Mouse (Mus musculus) kidney, postnatal 0 days (tissue): ENCODE measurements around the gene Cxcl3. TPM values are rescaled to one million over a fixed set of nuclear protein-coding genes. Genes with fewer than 3 reads are reported as not detected.

Source experiments
- ATAC-seq: fragments of 200-750 bp; cut with Nextera tagmentation; replicated peaks from 2 replicates; pipeline ENCODE4 v1.8.0; 2017; ENCODE audit warnings: low read depth, moderate number of reproducible peaks, moderate TSS enrichment, moderate library complexity; ENCODE audit not compliant: low FRiP score
- DNase-seq: peaks from one replicate; pipeline ENCODE4 v3.0.0-alpha.2; 2016; ENCODE audit warnings: low spot score
- H3K27ac ChIP-seq: fragments of 300-500 bp; sonication (generic); 2 replicates; pipeline ENCODE4 v1.5.1; 2014; ENCODE audit warnings: mild to moderate bottlenecking
- H3K27me3 ChIP-seq: fragments of 300-500 bp; sonication (generic); 2 replicates; pipeline ENCODE4 v1.6.1; 2014; ENCODE audit warnings: low read length, mixed read lengths; ENCODE audit not compliant: insufficient read depth
- H3K36me3 ChIP-seq: fragments of 300-500 bp; sonication (generic); 2 replicates; pipeline ENCODE4 v1.6.1; 2014; ENCODE audit warnings: low read length, mixed read lengths; ENCODE audit not compliant: insufficient read depth
- H3K4me1 ChIP-seq: fragments of 300-500 bp; sonication (generic); replicated peaks from 2 replicates; pipeline ENCODE4 v1.6.1; 2014; ENCODE audit warnings: antibody characterized with exemption, low read length, mixed read lengths; ENCODE audit not compliant: insufficient read depth
- H3K4me2 ChIP-seq: fragments of 300-500 bp; sonication (generic); 2 replicates; pipeline ENCODE4 v1.6.1; 2014; ENCODE audit warnings: mild to moderate bottlenecking, low read length, moderate library complexity, mixed read lengths
- H3K4me3 ChIP-seq: fragments of 300-500 bp; sonication (generic); replicated peaks from 2 replicates; pipeline ENCODE4 v1.5.1; 2014; ENCODE audit warnings: low read depth, low read length
- H3K9ac ChIP-seq: fragments of 300-500 bp; sonication (generic); 2 replicates; pipeline ENCODE4 v1.6.1; 2014; ENCODE audit warnings: low read depth, low read length
- H3K9me3 ChIP-seq: fragments of 300-500 bp; sonication (generic); replicated peaks from 2 replicates; pipeline ENCODE4 v1.6.1; 2016; ENCODE audit warnings: low read length, inconsistent platforms, mixed read lengths
- CTCF ChIP-seq: IDR thresholded peaks from 2 replicates; pipeline ENCODE4 v1.5.1; 2016; ENCODE audit warnings: antibody characterized with exemption, low read depth, mild to moderate bottlenecking, moderate library complexity
- WGBS: fragments of 180-500 bp; shearing (Covaris S2); extraction: QIAGEN DNeasy Blood & Tissue Kit; methylation state at CpG from one replicate; pipeline ENCODE4 v1.1.7; 2014; 5-methylcytosine and 5-hydroxymethylcytosine counted together
- polyA plus RNA-seq: library from polyadenylated mRNA; unstranded; fragments of >200 nt; fragmentation: Nextera tagmentation; extraction: Ambion mirVana; gene quantifications from 2 replicates; pipeline ENCODE4 v1.2.1, GENCODE M21; 2015

Gene Cxcl3
- polyA plus RNA-seq, 1 experiment from 2014 or later, result 0.12 TPM

DNA sequence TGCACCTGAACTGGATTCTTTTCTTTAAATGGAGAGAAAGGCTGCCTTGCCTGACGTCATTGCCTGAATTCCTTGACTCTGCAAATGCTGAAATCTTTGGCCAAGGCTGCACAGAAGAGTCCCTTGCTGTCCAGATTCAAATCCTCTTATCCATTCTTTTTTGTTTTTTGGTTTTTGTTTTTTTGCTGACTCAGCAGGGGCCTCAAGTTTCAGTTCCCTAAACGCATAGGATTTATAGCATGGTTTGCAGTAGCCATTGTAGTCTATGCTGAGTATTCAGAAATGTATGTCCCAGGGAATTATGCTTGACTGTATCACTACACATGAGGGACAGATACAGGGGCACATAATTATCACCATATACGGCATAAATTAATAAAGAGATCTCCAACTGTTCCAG lies 14.5 kb upstream of the Cxcl3 start:
- DNase-seq, result no peak
- no peak for TF ChIP-seq CTCF

GRCm38 (mm10) chr5:90771880-90772653 lies 13.8 kb upstream of the Cxcl3 start, which contains the start of gene Pf4:
Gene Pf4, plus strand, starts transcription at chr5:90772435.
- no peak within 1 kb of the TSS for H3K27ac ChIP-seq
- TF ChIP-seq CTCF, result no peak
- no peak within 1 kb of the TSS for H3K9ac ChIP-seq
- no peak within 1 kb of the TSS for H3K4me3 ChIP-seq
- H3K4me2 ChIP-seq, result peak within 1 kb of the TSS; percentile 23; the same call in 1 of the 2 replicates
- 64% methylated on average over 16 of the region's 16 CpGs for WGBS
- H3K4me1 ChIP-seq, result no peaks in the 10 kb centered on the region
- H3K36me3 ChIP-seq, result no peaks in the 10 kb centered on the region
- ATAC-seq, result no peak
- no peaks in the 10 kb centered on the region for H3K9me3 ChIP-seq
- DNase-seq, result peak; percentile 60
- no peaks in the 10 kb centered on the region for H3K27me3 ChIP-seq

More for the DNA sequence above, 14.5 kb upstream of the Cxcl3 start:
- no peak overlapping the region for H3K27ac ChIP-seq
- no peaks in the 10 kb centered on the region for H3K27me3 ChIP-seq
- H3K9me3 ChIP-seq, result no peaks in the 10 kb centered on the region
- WGBS, result 66% methylated on average over 3 of the region's 3 CpGs
- no peaks in the 10 kb centered on the region for H3K4me1 ChIP-seq
- no peak overlapping the region for H3K4me2 ChIP-seq
- no peak for ATAC-seq
- no peak overlapping the region for H3K4me3 ChIP-seq
- no peak overlapping the region for H3K9ac ChIP-seq
- H3K36me3 ChIP-seq, result no peaks in the 10 kb centered on the region

GRCm38 (mm10) chr5:90775562-90775961 lies 10.3 kb upstream of the Cxcl3 start:
- H3K4me3 ChIP-seq, result no peak overlapping the region
- ATAC-seq (no peak), DNase-seq (no peak)
- no peaks in the 10 kb centered on the region for H3K27me3 ChIP-seq
- H3K27ac ChIP-seq, result no peak overlapping the region
- WGBS, result 84% methylated on average over 5 of the region's 5 CpGs
- no peak overlapping the region for H3K9ac ChIP-seq
- H3K9me3 ChIP-seq, result no peaks in the 10 kb centered on the region
- H3K4me1 ChIP-seq, result no peaks in the 10 kb centered on the region
- no peak overlapping the region for H3K4me2 ChIP-seq
- no peaks in the 10 kb centered on the region for H3K36me3 ChIP-seq
- TF ChIP-seq CTCF, result no peak

GRCm38 (mm10) chr5:90777621-90778020 lies 8.3 kb upstream of the Cxcl3 start:
- TF ChIP-seq CTCF, result no peak
- no peak overlapping the region for H3K4me2 ChIP-seq

DNA sequence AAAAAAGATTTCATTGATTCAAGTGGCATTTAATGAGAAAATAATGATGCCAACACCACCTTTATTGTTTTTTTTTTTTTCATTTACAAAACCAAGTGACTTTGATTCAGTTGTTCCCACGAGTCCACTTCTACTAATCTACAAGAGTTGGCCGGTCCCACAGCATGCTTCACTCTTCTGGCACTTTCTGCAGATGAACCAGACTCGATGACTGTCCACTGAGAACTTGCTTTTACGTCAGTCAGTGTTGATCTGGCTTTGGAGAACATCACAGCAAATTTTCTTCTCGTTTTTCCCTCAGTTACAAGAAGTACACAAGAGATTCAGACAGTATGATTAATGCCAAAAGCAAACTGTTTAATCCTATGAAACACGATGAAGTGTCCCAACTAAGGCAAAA lies 7.0 kb upstream of the Cxcl3 start:
- Histone ChIP-seq H3K4me2 (no peak overlapping the region), H3K4me3 (no peak overlapping the region), H3K9me3 (no peaks in the 10 kb centered on the region), H3K4me1 (no peaks in the 10 kb centered on the region), H3K36me3 (no peaks in the 10 kb centered on the region), H3K27ac (no peak overlapping the region), H3K9ac (no peak overlapping the region), H3K27me3 (no peaks in the 10 kb centered on the region)
- no peak for DNase-seq
- no peak for ATAC-seq
- WGBS, result 81% methylated on average over 6 of the region's 6 CpGs
- no peak for TF ChIP-seq CTCF

More at GRCm38 (mm10) chr5:90777621-90778020, 8.3 kb upstream of the Cxcl3 start:
- H3K4me1 ChIP-seq, result no peaks in the 10 kb centered on the region
- 68% methylated on average over 10 of the region's 10 CpGs for WGBS
- H3K36me3 ChIP-seq, result no peaks in the 10 kb centered on the region
- no peaks in the 10 kb centered on the region for H3K27me3 ChIP-seq
- no peak for DNase-seq
- H3K9me3 ChIP-seq, result no peaks in the 10 kb centered on the region
- no peak overlapping the region for H3K4me3 ChIP-seq
- no peak overlapping the region for H3K27ac ChIP-seq
- ATAC-seq, result no peak
- H3K9ac ChIP-seq, result no peak overlapping the region

- H3K4me1 ChIP-seq, result 0 out of 2 replicates have a peak, but pooled peaks cover 3% of the 10 kb centered on the region
- DNase-seq, result no peak
- H3K36me3 ChIP-seq, result no peaks in the 10 kb centered on the region
- ATAC-seq, result no peak
- 79% methylated on average over 3 of the region's 3 CpGs for WGBS
- H3K4me2 ChIP-seq, result no peak overlapping the region
- H3K9ac ChIP-seq, result no peak overlapping the region
- no peak overlapping the region for H3K27ac ChIP-seq
- H3K4me3 ChIP-seq, result no peak overlapping the region
- TF ChIP-seq CTCF, result no peak
- H3K9me3 ChIP-seq, result no peaks in the 10 kb centered on the region
- no peaks in the 10 kb centered on the region for H3K27me3 ChIP-seq
These were observed 2.2 kb upstream of the Cxcl3 start for GRCm38 (mm10) chr5:90783697-90784096.

- ATAC-seq, result no peak
These were observed 2.2 kb downstream of the Cxcl3 start for GRCm38 (mm10) chr5:90788114-90788513.

More at GRCm38 (mm10) chr5:90788114-90788513, 2.2 kb downstream of the Cxcl3 start:
- Histone ChIP-seq H3K9me3 (no peaks in the 10 kb centered on the region), H3K27me3 (no peaks in the 10 kb centered on the region), H3K4me3 (no peak overlapping the region), H3K36me3 (no peaks in the 10 kb centered on the region), H3K4me2 (no peak overlapping the region), H3K27ac (no peak overlapping the region), H3K9ac (no peak overlapping the region), H3K4me1 (peaks cover 8% of the 10 kb centered on the region; the same call in 1 of the 2 replicates)
- WGBS, result 84% methylated on average over 4 of the region's 4 CpGs
- peak; percentile 58 for TF ChIP-seq CTCF
- peak; percentile 26 for DNase-seq
